Mouse (Mus musculus): Measurements from ENCODE around the gene Ppa1.
"Not testable (repeated sequence)": the region's sequence is repeated elsewhere in the genome, so short reads cannot be mapped to it uniquely, and the experiment has no call there.

Ppa1 gene

DNA sequence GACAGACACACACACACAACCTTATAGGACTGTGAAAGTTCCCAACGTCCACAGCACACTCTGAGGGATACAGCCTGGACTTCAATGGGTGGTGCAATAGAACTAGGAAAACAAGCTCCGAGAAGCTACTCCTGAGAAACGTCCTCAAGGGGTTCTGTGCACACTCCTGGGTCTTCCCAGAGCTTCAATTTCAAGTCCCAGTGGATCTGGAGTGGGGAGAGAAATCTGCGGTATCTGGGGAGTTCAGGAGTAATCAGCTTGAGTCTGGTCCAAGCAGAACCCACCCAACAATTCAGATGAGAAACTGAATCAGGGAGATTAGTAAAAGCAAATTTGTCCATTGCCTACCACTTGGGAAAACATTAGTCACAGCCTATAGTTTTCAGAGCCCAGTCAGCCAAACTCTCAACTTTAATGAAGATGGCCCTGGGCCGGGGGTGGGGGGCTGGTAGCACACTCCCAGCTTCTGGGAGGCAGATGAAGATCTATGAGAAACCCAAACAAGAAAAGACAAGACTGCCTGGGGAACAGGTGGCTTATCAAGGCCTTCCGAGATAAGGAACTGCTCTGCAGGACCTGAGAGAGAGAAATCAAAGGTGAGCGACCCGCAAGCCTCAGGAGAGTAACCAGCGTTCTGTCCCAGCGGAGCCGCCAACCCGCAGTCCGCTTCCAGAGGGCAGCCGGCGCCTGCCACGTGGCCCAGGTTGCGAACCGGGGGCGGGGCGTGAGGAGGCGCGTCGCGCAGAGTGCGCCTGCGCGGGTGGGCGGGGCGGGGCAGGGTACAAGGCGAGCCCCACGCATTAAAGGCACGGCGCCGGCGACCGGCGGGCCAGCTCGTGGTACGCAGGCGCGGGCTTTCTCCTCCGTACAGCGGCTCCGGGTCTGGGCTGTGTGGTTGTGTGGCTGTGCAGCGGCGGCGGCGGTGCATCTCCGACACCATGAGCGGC, at the start of gene Ppa1:
Gene Ppa1 (plus strand): TSS at position 763 of the 947 bp plus-strand sequence.
- DNase-seq (ENCODE audit: low spot score), result peak; percentile 94

DNA sequence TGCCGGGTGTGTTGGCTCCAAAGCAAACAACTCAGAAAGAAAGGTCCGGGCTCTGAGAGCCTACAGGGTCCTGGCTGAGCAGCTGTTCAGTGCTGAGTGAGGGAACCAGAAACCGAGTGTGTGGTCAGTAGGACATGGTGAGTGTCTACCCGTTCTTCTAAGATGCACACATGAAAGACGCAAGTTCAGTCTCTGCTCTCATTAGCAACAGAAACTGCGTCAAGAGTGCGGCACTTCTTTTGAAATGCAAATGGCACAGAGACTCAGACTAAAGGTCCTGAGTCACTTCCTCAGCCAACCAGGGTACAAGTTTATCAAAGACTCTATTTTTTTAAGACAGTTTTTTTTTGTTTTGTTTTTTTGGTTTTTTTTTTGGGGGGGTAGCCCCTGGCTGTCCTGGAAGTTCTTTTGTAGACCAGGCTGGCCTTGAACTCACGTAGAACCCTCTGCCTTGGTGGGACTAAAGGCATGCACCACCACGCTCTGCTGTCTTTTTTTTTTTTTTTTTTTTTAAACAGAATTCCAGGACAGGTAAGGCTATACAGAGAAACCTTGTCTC, 48.7 kb upstream of the Ppa1 start:
- DNase-seq (ENCODE audit: low spot score), result no peak

DNA sequence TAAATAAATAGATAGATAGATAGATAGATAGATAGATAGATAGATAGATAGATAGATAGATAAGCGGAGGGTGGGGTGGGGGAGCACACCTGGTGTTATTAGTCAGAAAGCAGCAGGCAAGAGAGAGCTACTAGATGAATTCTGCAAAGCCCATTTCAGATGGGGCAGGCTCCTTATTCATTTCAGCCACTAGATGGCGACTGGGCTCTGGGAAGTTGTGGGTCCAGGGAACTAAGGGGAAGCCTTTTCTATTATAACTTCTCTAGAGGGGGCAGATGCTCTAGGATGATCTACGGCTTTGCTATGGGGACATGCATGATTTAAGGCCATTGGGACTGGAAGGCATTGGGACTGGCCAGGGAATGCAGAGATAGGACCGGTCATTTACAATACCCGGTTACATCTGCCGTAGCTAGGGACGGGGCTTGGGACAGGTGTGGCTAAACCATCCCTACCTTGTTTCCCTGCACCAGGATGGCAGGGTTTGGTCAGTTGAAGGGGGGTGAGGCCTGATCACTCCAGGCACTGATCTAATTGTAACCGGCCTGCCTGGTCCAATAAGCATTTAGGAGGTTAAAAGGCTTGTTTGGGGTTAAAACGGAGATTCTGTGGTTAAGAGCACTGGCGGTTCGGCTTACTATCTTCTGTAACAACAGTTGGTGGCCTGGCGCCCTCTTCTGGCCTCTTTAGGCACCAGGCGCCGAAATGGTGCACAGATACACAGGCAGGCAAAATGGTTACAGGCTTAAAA, 45.9 kb upstream of the Ppa1 start:
- DNase-seq (ENCODE audit: low spot score), result peak; percentile 82

DNA sequence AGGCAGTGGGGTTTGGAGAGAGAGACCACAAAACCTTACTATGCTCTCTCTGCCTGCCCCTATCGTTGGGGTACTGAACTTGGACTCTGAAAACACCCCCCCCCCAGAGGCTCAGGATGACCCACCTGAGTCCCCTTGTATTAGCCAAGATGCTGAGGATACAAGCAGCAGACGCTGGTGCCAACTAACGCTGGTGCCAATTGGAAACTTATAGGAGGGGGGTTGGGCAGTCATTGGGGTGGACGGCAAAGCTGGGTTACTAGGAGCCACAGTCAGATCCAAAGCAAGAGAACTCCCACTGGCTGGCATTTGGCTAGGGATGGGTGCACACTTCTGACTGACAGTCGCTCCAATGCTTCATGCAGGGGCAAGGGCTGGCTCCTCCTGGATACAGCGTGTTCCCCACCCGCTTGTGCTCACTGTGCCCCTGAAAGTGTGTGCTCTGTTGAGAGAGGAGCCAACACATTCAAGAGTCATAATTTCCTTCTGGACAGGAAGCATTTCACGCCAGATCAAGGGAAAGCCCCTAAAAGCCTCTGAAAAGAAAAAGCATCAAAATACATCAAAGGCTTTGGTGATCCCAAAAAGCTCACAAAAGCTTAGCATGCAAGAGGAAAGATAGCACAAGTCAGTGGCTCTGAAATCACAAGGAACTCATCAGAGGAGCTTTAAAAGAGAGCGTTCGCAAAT, 43.8 kb upstream of the Ppa1 start:
- DNase-seq (ENCODE audit: low spot score), result no peak

DNA sequence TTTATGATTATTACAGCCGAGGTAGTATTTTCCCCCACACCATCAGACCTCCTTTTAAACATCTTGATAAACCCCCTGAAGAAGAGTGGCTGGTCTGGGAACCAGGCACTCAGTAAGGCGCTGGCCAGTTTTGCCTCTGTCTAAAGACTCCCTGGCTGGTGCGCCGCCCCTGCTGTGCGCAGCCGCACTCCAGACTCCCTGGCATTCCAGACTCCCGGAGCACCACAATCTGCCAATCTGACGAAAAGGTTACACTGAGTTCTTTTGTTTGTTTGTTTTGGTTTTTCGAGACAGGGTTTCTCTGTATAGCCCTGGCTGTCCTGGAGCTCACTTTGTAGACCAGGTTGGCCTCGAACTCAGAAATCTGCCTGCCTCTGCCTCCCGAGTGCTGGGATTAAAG, 43.0 kb upstream of the Ppa1 start:
- DNase-seq (ENCODE audit: low spot score), result not testable (repeated sequence)

DNA sequence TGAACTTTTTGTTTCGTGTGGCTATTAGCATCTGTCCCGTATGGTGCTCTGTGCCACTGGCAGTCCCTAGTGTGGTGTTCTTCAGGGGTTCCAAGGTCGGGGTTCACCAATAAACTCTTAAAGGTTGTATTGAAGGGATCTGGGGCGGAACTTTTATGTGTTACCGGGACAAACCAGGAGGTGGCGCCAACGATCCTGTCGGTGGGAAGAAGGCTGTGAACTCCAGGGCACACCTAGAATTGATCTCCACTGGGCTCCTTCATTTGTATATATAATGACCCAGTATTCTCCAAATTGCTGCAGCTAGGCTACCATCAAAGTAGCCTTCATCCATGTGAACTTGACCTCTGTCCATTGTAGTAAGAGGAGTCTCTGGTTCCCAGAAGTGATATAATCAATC, 42.5 kb upstream of the Ppa1 start:
- DNase-seq (ENCODE audit: low spot score), result peak; percentile 85

DNA sequence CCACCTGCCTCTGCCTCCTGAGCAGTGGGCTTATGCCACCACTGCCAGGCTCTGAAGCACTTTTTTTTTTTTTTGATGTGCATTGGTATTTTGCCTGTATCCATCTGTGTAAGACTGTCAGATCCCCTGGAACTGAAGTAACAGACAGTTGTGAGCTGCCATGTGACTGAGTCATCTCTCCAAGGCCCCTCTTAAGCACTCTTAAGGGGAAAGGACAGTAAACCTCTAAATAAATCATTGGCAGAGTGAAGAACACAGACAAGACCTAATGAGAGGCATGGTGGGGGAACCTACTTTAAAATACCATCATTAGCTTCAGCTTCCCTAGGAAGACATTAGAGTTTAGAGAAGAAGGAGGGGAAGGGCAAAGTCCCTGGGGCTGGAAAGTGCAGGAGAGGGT, 40.1 kb upstream of the Ppa1 start:
- DNase-seq (ENCODE audit: low spot score), result no peak

DNA sequence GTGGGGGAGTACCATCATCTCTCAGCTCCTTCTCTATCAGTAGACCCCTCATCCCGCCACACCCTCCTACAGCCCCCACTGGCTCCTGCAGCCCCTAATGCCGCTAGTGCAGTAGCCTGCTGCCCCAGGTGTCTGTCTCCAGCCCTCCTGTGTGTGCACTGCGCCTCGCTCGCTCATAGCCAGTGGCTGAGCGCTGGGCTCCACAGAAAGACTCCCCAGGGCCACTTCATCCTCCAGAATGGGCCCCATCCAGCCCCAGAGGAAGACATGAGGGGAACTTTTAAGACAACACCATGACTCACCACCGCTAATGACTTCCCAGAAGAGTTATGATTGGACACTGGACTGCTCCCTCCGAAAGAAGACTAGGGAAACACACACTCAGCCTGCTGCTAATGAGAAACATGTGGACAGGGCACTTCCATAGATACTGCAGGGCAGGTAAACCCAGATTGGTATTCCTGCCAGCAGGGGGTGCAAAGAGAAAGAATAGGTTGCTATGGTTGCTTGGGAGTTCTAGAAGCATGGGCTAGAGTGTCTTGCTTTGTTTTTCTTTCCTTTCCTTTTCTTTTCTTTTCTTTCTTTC, 37.6 kb upstream of the Ppa1 start:
- DNase-seq (ENCODE audit: low spot score), result peak; percentile 63

DNA sequence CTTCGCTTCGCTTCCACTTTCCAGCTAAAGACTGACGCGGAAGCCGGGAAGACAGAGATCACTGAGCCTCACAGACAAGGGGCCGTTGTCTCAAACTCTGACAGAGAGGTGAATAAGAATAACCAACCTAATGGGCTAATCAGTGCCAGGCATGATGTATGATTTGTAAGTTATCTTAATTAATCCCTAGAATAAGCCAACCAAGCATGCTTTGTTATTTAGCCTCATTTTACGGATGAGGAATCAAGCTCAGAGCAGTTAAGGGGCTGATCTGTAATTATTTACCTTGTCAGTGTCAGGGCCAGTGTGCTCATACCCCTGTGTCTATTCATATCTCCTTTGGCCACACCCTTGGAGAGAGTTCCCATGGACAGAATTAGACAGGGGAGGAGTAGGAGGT, 34.0 kb upstream of the Ppa1 start:
- DNase-seq (ENCODE audit: low spot score), result no peak

DNA sequence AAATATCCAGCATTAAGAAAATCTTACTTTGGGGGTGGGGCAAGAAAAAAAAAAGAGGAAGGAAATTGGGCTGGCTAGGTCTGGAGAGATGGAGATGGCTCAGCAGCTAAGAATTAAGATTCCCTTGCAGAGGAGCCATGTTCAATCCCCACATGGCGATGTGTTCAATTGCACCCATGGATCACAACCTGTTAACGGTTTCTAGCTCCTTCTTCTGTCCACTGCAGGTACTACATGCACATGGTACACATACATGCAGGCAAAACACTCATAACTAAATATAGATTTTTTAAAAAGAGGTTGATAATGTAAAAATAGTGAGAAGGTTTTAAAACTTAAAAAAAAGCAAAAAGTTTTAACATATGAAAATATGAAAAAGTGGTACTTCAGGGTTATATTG, 29.8 kb upstream of the Ppa1 start:
- DNase-seq (ENCODE audit: low spot score), result no peak

DNA sequence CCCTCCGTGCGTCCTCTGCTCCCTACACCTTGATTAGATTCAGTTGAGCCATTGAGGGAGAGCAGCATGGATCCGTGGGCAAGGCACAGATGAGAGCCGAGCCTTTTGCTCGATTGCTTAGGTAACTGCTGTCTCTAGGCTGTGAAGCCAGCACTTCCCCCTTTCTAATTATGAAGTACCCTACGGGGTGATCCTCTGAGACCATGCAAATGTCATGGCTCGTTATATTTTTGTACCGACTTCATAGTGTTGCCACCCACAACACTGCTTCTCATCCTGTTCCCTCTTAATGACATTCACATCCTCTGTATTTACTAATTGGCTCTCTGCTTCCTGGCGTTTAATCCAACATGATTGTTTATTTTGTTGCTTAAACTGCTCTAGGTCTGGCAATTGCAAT, 26.7 kb upstream of the Ppa1 start:
- no peak for DNase-seq (ENCODE audit: low spot score)

DNA sequence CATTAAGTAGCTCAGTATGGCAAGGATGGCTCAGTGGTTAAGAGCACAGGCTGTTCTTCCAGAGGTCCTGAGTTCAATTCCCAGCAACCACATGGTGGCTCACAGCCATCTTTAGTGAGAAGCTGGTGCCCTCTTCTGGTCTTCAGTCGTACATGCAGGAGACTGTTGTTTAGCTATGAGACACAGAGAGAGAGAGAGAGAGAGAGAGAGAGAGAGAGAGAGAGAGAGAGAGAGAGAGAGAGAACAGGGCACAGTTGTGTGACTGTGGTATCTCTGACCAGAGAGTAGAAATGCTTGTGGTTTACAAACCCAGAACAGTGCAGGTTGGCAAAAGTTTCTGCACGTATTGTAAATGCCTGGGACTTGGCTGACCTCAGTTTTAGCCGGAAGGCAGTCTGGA, 24.5 kb upstream of the Ppa1 start:
- not testable (repeated sequence) for DNase-seq (ENCODE audit: low spot score)

DNA sequence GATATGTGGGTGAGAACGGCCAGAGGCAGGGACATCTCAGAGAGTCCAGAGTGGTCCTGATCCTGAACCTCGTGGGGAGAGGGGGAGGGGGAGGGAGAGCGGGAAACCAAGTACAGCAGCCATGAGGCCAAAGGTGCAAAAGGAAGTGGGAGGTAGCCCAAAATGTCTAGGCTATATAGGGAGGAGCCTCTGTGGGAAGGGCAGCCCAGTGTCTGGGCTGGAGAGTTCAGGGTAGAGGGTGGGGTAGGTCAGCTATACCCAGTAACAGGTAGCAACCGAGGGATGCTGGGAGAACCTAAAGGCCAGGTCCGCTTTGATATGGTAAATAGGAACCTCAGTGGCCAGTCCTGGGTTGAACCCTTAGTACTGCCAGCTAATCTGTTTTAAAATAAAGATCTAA, 23.6 kb upstream of the Ppa1 start:
- no peak for DNase-seq (ENCODE audit: low spot score)

DNA sequence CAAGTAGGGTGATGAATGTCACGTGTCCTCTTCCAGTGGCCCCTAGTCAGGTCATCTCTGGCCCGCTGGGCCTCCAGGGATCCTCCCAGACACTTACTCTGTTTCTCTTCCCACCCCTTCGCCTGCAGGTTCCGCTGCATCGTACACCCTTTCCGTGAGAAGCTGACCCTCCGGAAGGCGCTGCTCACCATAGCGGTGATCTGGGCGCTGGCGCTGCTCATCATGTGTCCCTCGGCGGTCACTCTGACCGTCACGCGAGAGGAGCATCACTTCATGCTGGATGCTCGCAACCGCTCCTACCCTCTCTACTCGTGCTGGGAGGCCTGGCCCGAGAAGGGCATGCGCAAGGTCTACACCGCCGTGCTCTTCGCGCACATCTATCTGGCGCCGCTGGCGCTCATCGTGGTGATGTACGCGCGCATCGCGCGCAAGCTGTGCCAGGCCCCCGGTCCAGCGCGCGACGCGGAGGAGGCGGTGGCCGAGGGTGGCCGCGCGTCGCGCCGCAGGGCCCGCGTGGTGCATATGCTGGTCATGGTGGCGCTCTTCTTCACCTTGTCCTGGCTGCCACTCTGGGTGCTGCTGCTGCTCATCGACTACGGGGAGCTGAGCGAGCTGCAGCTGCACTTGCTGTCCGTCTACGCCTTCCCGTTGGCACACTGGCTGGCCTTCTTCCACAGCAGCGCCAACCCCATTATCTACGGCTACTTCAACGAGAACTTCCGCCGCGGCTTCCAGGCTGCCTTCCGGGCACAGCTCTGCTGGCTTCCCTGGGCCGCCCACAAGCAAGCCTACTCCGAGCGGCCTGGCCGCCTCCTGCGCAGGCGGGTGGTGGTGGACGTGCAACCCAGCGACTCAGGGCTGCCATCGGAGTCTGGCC, 22.7 kb upstream of the Ppa1 start:
- peak; percentile 43 for DNase-seq (ENCODE audit: low spot score)

DNA sequence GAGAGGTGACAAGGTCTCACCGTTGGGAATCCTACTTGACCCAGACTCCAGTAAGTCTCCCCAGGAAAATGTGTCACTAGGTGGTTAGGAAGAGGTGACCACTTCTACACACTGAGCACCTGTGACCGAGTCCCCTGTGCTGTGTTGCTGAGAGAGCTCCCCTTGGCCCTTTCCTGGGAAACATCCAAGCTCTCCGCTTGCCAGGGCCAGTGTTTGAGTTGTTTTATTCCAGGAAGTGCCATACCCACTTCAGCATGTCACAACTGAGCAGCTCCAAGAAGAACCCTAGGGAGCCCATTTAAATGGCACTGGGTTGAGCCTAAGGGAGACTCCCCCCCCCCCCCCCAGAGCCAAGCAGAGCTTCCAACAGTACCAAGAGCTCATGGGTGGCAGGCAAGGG, 21.8 kb upstream of the Ppa1 start:
- DNase-seq (ENCODE audit: low spot score), result no peak

DNA sequence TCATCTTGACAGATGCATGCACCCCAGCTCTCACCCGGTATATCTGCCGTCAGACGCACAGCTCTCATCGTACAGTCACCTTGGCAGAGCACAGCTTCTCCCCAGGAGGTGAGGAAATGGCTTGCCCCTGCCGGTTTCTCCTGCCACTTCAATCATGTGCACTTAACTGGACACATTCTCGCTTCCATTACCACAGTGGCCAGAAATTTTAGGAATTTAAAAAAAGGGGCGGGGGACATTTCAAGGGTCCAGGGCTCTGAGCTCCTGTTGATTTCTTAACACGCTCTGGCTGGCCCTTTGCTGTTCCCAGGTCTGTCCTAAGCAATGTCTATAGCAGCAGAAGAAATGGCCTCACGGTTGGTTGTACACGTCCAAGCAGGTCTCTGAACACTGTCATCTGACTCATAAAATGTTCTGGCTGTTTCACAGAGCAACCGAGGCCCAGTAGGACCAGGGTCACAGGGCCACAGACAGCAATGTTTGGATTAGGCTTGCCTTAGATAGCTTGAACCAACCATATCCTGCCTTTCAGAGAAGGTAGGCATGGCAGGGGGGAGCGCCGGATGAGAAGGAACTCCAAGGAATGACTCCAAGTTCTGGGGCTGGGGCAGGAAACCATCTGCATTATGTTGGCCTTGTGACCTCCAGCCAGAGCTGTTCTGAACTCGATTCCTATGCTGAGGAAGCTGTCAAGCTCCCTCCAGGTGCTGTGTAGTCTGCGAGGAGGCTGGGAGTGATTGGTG, 21.0 kb upstream of the Ppa1 start:
- DNase-seq (ENCODE audit: low spot score), result no peak

DNA sequence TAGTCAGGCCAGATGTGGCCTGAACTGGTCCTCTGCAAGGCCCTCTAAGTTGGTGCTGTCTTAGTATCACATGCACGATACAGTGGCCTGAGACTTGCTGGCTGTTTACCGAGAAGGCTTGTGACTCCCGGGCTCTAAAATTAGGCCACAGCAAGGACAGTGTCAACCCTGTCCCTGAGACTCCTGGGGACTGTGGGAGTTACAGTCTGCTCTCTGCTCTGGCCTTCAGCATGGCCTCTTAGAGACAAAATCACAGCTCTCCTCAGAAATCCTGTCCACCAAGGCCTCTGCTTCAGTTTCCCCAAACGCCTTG, 20.5 kb upstream of the Ppa1 start:
- DNase-seq (ENCODE audit: low spot score), result no peak

DNA sequence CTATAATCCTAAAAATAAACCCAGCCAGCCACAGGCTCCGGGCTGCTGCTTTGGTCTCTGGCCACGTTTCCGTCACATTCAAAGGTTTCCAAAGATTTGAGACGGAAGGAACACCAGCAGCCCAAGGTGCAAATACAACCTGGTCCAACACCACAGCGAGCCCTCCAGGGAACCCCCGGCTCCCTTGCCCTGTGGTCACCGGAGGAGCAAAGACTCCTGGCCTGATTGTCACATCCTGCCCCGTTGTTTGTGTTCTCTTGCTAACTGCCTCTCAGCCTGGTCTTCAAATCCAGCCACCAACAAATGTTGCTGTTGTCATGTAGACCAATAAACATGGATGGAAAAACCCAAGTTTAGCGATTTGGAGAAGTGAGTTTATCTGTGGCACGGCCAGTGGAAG, 15.9 kb upstream of the Ppa1 start:
- DNase-seq (ENCODE audit: low spot score), result no peak

DNA sequence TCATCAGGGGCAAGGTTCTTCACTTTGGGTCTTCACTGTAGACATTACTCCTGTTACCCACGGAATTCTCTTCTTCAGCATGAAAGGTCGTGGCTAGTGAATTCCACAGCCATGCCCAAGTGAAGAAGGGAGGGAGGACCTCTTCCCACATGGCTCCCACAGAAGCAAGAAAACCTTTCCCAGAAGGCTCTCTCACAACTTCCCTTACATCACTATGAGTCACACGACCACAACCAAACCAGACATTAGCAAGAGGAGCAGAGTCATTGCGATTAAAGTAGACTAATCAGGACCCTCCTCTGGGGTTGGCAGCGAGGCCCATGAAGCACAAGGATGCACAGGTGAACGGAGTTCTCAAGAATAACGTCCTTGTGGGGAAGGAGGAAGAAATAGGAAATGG, 11.3 kb upstream of the Ppa1 start:
- DNase-seq (ENCODE audit: low spot score), result no peak

DNA sequence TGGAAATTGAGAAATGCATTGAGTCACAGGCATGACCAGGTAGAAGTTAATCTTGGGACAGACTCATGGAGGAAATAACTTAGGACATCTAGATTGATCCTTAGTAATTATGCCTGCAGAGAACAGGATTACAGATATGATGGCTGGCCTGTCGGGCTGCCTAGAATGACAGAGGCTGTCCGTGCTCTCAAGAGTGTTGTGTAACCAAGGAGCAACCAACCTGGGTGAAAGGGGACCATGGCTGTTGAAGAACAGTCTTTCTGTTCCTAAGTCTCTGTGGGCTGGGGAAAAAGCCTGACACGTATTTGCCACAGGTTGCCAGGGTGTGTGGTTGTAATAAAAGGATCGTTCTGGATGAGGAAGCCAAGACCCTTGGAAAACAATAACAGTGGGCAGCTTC, 8.0 kb upstream of the Ppa1 start:
- DNase-seq (ENCODE audit: low spot score), result no peak

DNA sequence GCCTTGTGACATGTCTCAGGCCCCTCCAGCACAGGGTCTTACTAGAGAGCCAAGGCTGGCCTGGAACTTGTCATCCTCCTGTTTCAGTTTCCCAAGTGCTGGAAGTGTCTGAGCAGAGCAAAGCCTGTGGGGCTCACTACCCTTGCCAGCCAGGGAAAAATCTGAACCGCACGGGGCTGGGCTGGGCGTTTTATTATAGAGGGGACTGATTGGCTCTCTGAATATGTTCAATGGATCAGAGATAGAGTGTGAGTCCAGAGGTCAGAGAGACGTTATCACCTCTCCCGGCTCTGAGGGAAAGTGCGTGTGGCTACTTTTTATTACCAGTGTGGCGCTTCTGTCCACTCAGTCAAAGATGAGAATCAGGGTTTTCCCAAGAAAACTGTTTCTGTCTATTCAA, 1.8 kb upstream of the Ppa1 start:
- no peak for DNase-seq (ENCODE audit: low spot score)
